ENCODE assay signal across 21 mouse cellular contexts in genomic region chr14:121168716-121169115, GRCm38 (mm10).
"Had no signal": no experiment of that assay in that cellular context is flagged by ENCODE, and none has a peak within 500 bp of the region (broad histone marks: within the 10 kb centered on the region; RNA-seq: fewer than 3 reads in every experiment).

No protein-coding gene starts in this region.

- H3K9me3 ChIP-seq: intestine, embryonic 15.5 days; kidney, embryonic 15.5 days; limb, embryonic 15.5 days; midbrain, embryonic 12.5 days; midbrain, embryonic 15.5 days; neural tube, embryonic 12.5 days; neural tube, embryonic 15.5 days had no signal

- H3K27me3 ChIP-seq: intestine, embryonic 15.5 days; kidney, embryonic 15.5 days; limb, embryonic 15.5 days; midbrain, embryonic 12.5 days; midbrain, embryonic 15.5 days; neural tube, embryonic 12.5 days; neural tube, embryonic 15.5 days had no signal

- H3K4me2 ChIP-seq: intestine, embryonic 15.5 days; kidney, embryonic 15.5 days; limb, embryonic 15.5 days; liver, embryonic 11.5 days; lung, embryonic 14.5 days; midbrain, embryonic 12.5 days; midbrain, embryonic 15.5 days; neural tube, embryonic 12.5 days; neural tube, embryonic 15.5 days had no signal

- H3K4me3 ChIP-seq: intestine, embryonic 15.5 days; kidney, embryonic 15.5 days; limb, embryonic 15.5 days; midbrain, embryonic 12.5 days; midbrain, embryonic 15.5 days; neural tube, embryonic 12.5 days; neural tube, embryonic 15.5 days had no signal

- H3K36me3 ChIP-seq: intestine, embryonic 15.5 days; kidney, embryonic 15.5 days; limb, embryonic 15.5 days; midbrain, embryonic 12.5 days; midbrain, embryonic 15.5 days; neural tube, embryonic 12.5 days; neural tube, embryonic 15.5 days had no signal

- H3K9ac ChIP-seq: intestine, embryonic 15.5 days; kidney, embryonic 15.5 days; limb, embryonic 15.5 days; liver, embryonic 14.5 days; liver, postnatal 0 days; lung, embryonic 14.5 days; midbrain, embryonic 12.5 days; midbrain, embryonic 15.5 days; neural tube, embryonic 12.5 days; neural tube, embryonic 15.5 days had no signal

- DNase-seq: kidney, adult 11 months; kidney, adult 8-10 months; kidney, postnatal 14 days; kidney, postnatal 4 days; layer of hippocampus, adult 9-11 months; layer of hippocampus, postnatal 36 days; liver, postnatal 0 days; lung, embryonic 14.5 days; thymus, adult 18-20 months; thymus, postnatal 4 days had no signal

- H3K27ac ChIP-seq: intestine, embryonic 15.5 days; kidney, embryonic 15.5 days; limb, embryonic 15.5 days; liver, embryonic 14.5 days; macrophage; midbrain, embryonic 12.5 days; midbrain, embryonic 15.5 days; neural tube, embryonic 12.5 days; neural tube, embryonic 15.5 days had no signal

- ATAC-seq: intestine, embryonic 15.5 days; liver, postnatal 0 days; lung, postnatal 0 days; midbrain, embryonic 15.5 days had no signal
